Mouse (Mus musculus) left cerebral cortex, adult 2 months (tissue): ENCODE results near the gene Gucy1b2. TPM values are rescaled to one million over a fixed set of nuclear protein-coding genes. Genes with fewer than 3 reads are reported as not detected.

Experiments
- DNase-seq, 2 experiments: peaks; one replicate each; pipeline ENCODE4 v3.0.0; 2021 to 2022; ENCODE audit warnings: low spot score in 2 of 2, mixed read lengths in 1 of 2; ENCODE audit errors: extremely low spot score in 1 of 2
- H3K27ac ChIP-seq: fragments of 200-600 bp; 2 replicates; pipeline ENCODE4 v1.8.1; 2022
- H3K4me3 ChIP-seq: fragments of 200-600 bp; 2 replicates; pipeline ENCODE4 v1.8.1; 2022
- CTCF ChIP-seq: fragments of 200-600 bp; IDR thresholded peaks from 2 replicates; pipeline ENCODE4 v1.8.1; 2022; ENCODE audit warnings: antibody characterized with exemption, mild to moderate bottlenecking, moderate library complexity
- intact Hi-C: fragments of 180-260 bp; cut with DNase I; formaldehyde crosslinking; loops from one replicate; pipeline ENCODE4 v1.15.1; 2025
- total RNA-seq, 2 experiments: library from RNA; stranded (reverse); gene quantifications; 2 replicates each; pipeline ENCODE4 v1.2.3; 2021

Gene Gucy1b2
- total RNA-seq, 2 experiments from 2014 or later = 0.28 to 0.29 TPM

DNA sequence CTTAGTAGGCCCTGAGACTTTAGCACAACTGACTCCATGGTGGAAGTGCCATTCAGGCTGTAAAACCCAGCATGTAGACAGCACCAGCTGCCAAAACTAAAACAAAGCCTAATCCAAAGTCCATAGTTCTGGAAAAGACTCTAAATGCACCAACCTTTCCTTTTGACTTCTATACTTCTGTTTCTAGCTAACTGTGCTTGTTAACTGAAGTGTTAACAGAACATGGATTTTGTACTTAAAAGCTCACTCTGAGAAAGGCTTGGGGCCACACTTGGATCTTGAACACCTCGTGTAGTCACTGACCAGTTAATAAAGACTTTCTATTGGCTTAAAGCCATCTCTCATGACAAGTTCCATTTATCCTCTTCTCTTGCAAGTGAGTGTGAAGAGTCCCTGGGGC is 13.1 kb downstream of the Gucy1b2 start:
- Histone ChIP-seq H3K27ac (no peak overlapping the region), H3K4me3 (no peak overlapping the region)
- intact Hi-C loops = no loop called here
- TF ChIP-seq CTCF = no peak
- DNase-seq = no peak

DNA sequence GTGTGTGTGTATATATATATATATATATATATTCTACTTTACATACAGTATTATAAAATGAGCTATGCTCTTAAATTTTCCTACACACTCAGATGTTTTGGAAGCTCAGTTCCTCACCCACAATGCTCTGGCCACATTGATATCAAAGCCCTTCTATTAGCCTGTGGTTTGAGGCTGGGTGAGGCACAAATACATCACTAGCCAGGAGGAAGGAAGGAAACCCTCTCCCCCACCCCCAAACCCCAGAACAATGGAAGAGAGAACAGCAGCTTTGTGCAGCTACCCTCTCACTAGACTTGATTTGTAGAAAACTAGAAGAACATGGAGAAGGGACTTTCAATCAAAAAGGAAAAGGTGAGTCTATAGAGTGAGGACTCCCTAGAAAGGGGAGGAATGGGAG is 16.1 kb downstream of the Gucy1b2 start:
- intact Hi-C loops = no loop called here
- no peak for DNase-seq
- Histone ChIP-seq H3K4me3 (no peak overlapping the region), H3K27ac (no peak overlapping the region)
- no peak for TF ChIP-seq CTCF

DNA sequence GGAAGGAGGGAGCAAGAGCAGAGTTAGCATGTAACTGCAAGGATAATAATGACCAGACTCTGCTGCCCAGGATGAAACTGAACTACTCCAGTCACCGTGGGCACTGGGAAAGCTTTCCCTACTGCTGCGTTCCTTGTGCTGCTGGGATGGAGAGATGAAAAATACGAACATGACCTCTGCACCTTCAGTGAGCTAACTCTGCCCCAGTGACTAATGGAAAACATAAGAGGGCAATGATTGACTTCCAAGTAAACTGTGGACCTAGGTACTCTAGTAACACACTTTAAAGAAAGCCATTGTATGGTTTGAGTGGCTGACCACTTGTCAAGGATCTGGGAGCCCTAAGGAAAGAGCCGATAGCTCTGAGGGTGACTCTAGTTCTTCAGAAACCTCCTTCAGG is 17.9 kb downstream of the Gucy1b2 start:
- intact Hi-C loops = no loop called here
- DNase-seq = no peak
- Histone ChIP-seq H3K4me3 (no peak overlapping the region), H3K27ac (no peak overlapping the region)
- no peak for TF ChIP-seq CTCF

DNA sequence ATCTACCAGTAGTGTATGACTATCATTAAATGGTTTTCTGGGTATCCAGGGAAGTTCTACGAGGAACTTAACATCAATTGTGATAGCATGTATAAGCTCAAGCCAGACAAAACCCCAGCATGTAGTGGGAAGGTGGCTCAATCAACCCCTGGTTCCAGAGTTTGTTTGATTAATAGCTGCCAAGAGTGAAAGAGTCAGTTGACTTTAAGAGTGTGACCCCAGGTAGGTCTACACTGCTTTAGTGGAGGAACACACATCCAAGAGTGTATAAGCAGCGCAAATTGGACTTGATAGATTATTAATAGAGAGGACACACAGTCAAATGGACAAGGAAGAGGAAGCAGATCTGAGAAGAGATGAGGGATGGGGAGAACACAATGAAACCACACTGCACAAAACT is 18.3 kb downstream of the Gucy1b2 start:
- no peak overlapping the region for H3K27ac ChIP-seq
- no peak for TF ChIP-seq CTCF
- intact Hi-C loops = no loop called here
- DNase-seq = no peak
- H3K4me3 ChIP-seq = no peak overlapping the region

DNA sequence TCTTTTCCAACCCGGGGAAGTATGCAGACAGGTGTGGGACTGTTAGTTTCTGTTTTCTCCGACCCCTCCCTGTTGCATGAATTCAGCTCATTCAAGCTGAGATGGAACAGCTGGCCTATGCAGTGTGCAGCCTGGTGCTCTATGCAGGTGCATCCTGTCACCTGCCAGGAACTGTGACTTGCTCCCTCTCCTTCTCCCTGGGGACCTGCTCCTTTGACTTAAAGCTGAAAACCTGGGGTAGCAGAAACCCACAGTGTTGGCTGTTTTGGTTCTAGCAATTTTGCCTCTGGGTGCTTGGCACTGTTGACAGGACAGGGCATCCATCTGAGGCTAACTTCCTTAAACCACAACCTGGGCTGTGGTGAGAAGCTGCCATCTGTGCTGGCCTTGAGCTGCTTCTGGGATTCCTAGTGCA is 30.8 kb downstream of the Gucy1b2 start:
- H3K27ac ChIP-seq = no peak overlapping the region
- intact Hi-C loops = no loop called here

DNA sequence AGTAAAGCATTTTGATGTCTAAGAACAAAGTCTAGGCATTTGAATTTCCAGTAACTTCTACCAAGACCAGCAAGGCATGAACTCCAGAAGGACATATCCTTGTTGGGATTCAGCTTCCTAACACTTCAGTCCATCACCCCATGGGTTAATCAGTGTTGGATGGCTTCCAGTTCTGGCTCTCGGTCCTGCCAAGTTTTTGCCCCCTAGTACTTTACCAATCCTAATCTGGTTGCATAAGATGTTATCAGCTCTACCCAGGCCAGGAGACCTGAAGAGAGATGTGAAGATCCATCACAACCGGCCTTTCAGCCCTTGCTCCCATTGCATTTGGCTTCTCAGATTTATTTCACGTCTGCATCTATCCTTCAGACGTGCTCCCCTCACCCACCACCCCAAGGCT is 33.8 kb downstream of the Gucy1b2 start:
- no peak overlapping the region for H3K27ac ChIP-seq
- no peak for DNase-seq
- H3K4me3 ChIP-seq = no peak overlapping the region
- intact Hi-C loops = no loop called here
- no peak for TF ChIP-seq CTCF

More for the DNA sequence above, 30.8 kb downstream of the Gucy1b2 start:
- TF ChIP-seq CTCF = no peak
- no peak for DNase-seq
- no peak overlapping the region for H3K4me3 ChIP-seq

DNA sequence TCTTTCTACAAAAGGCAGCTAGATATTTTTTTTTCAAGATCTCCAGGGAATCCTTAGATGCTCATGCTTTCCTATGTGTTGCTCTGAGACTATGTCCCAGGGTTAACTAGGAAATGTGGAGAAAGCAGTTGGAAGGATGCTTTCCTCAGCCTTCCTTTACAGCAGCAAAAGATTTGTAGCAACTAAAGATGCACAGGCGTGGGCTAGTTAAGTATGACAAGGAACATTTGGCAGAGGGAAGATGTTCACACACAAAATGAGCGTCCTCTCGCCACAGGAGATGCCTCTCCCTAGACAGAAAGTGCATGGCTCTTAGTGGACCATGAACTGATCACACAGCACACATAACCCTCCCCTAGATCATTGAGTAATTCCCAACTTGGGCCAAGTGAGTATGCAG is 38.6 kb downstream of the Gucy1b2 start:
- no peak overlapping the region; the same call in 1 of the 2 replicates for H3K27ac ChIP-seq
- DNase-seq = no peak
- intact Hi-C loops = loop anchor here (2.0 kb wide), 1 partner anchor 29 kb away; no protein-coding TSS in a partner anchor
- no peak overlapping the region for H3K4me3 ChIP-seq
- no peak for TF ChIP-seq CTCF

DNA sequence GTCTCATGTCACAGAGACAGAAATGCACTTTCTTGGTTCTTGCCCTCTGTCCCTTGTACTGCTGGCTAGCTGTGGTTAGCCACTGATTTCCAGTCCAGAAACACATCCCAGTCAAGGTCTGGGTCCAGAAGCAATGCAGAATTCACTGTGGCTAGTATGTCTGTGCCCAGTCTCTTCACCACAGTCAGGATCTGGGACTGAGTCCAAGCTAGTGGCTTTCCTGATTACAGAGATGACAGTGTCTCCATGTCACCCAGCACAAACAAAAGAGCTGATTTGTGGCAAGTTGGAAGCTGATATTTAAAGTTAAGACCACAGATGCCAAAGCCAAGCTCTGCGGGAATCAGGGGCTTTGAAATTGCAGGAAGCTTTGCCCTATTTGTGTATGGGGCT is 39.4 kb downstream of the Gucy1b2 start:
- no peak for TF ChIP-seq CTCF
- H3K4me3 ChIP-seq = no peak overlapping the region
- no peak overlapping the region; the same call in 1 of the 2 replicates for H3K27ac ChIP-seq
- DNase-seq = peak in 1 of 2 experiments; percentile 23
- intact Hi-C loops = loop anchor here (2.0 kb wide), 1 partner anchor 28 kb away; no protein-coding TSS in a partner anchor

DNA sequence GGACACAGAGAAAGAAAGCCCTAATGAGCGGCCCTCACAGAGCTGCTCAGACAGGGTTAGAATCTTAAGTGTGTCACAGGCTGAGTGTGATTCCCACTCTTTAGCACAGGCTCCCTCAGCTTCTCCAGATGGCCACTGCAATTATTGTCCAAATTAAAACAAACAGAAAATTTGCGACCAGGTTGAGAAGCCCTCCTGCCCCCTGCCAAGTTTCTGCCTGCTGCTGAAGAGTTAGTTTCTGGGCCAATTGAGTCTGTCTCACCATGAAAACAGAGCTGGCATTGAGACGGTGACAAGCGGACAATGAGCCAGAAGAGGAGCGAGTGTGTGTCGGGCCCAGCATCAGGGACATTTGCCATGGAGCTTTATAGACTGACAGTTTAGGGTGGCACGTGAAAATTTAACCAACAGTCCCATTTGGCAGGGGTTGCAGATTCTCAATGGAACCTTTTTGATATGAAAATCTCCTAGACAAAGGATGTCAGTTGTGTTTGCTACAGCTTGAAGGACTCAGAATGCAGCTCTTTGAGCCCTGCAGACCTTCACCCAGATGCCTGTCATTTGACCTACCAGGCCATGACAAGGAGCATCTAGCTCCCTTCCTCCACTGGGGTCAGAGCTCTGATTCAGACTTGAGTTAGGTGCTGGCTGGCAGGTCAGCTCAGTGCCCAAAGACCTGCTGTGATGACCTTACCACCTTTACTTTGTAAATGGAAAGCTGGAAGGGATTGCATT is 39.9 kb downstream of the Gucy1b2 start:
- H3K27ac ChIP-seq = no peak overlapping the region
- no peak overlapping the region for H3K4me3 ChIP-seq
- DNase-seq = peak in 1 of 2 experiments; percentile 18
- TF ChIP-seq CTCF = no peak
- intact Hi-C loops = loop anchor here (2.0 kb wide), 1 partner anchor 27 kb away; no protein-coding TSS in a partner anchor

DNA sequence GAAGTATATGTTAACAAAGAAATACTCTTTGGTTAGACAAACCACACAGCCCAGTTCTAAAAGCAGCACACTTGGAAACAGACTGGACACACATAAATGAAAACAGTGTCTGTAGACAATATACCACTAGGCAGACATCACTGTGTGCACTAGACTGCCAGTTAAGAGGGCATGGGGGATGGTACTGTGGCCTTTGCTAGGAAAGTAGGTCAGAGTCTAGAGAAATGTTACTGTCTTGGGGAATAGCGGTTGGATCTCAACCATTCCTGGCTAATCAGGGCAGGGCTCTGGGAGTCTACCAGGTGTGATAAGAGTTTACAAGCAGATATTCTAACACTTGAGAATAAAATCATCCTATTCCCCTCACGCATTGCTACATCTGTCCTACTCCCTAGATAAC is 60.7 kb downstream of the Gucy1b2 start:
- Histone ChIP-seq H3K4me3 (no peak overlapping the region), H3K27ac (no peak overlapping the region)
- DNase-seq = no peak
- TF ChIP-seq CTCF = no peak
- intact Hi-C loops = no loop called here

DNA sequence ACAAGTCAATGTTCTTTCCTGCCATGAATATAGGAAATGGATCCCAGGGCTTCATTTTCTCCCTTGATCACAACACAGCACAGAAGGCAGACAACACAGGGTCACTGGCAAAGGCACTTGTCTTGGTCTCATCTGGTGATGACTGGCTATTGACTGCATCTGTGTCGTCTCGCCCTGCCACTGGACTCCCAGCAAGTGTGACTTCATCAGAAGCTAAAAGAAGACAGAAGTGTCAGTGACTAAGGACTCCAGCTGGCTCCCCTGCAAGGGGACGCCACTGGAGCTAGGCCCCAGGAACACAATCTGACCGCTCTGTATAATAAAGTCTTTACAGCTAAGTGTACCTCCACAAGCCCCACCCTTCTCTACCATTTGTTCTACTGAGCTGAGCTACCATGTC is 63.3 kb downstream of the Gucy1b2 start:
- intact Hi-C loops = no loop called here
- no peak overlapping the region for H3K27ac ChIP-seq
- DNase-seq = no peak
- TF ChIP-seq CTCF = no peak
- H3K4me3 ChIP-seq = no peak overlapping the region

DNA sequence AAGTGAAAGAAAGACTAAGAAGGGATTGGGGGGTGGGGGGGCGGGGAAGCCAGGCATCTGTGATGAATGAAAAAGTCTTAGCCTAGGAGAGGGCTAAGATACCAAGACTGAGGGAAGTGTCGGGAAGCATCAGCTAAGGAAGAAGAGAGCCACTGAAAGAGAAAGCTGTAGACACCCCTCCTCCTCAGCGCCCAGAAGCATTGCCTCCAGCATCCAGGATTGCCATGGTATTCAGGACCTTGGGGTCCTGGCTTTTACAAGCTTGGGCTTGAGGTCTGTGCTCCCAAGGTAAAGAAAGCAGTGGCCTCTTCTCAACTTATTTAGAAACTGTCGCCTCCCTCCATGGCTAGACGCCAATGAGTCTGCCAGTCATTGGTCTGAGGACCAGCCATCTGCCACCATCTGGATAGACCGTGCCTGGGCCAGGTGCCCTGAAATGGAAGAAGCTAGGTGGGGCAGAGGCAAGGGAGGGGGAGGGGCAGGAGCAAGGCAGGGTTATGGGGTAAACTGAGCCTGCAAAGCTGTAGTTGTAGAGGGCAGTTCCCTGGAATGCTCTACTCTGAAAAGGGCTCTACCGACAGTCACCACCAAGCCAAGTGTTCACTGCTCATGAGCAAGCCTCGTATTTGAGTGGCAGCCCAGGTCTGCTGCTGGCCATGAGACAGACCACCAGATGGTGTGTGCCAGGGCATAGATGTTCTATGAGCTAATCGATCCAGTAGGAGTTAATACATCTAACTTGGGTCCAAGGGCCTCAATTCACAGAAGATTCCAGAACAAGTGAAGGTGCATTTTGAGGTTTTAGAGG is 66.2 kb downstream of the Gucy1b2 start:
- DNase-seq = peak; percentile 15 to 24
- H3K4me3 ChIP-seq = peak overlapping the region; percentile 27; the same call in 1 of the 2 replicates
- H3K27ac ChIP-seq = no peak overlapping the region
- intact Hi-C loops = loop anchor here (2.0 to 10.0 kb wide), 3 partner anchors 27 to 633 kb away; no protein-coding TSS in a partner anchor
- no peak for TF ChIP-seq CTCF
